Mouse (Mus musculus): Measurements from ENCODE around the gene Sytl1. TPM values are rescaled to one million over a fixed set of nuclear protein-coding genes. Genes with fewer than 3 reads are reported as not detected.

The Sytl1 gene
- polyA plus RNA-seq, 1 experiment from 2014 or later, result 1.6 TPM

DNA sequence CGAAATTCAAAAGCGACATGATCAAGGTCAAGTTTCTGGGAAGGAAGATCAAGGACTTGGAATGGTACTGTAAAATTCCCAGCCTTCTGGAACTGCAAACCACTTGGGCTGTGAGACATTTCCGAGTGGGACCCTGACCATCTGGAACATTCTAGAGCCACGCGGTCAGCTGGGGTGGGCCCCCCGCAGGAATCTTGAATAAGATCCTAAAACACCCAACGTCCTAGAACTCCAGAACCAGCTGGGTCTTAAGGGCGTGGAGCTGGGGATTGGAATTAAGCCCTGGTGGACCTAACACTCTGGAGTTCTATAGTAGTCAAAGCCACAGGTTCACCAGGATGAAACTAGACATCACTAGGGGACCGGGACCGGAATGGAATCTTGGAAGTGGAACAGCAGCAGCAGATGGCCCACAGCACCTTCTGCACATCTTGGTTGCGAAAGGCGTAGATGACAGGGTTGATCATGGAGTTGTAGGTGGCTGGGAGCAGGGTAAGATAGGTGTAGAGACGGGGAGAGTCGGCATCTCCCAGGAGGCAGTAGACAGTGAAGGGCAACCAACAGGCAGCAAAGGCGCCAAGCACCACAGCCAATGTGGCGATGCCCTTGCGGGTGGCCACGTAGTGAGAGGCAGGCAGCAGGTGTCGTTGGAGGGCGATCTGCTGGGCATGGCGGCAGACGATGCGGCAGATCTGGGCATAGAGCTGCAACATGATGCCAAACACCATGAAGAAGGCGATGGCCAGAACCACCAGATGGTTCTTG is 52.7 kb downstream of the Sytl1 start:
- Histone ChIP-seq H3K4me2 (replicated peaks; ENCODE audit: low read depth) (no peak overlapping the region), H3K36me3 (ENCODE audit: control insufficient read depth, insufficient read depth) (no peaks in the 10 kb centered on the region), H3K9me3 (ENCODE audit: control insufficient read depth) (no peaks in the 10 kb centered on the region), H3K9ac (ENCODE audit: low read depth, low read length) (no peak overlapping the region), H3K4me1 (replicated peaks; ENCODE audit: control insufficient read depth, insufficient read depth, low read length) (peaks cover 9% of the 10 kb centered on the region), H3K27ac (ENCODE audit: low read depth, low read length) (no peak overlapping the region), H3K27me3 (replicated peaks; ENCODE audit: control insufficient read depth, insufficient read depth, low read length) (peaks cover 23% of the 10 kb centered on the region), H3K4me3 (ENCODE audit: low read depth, low read length) (no peak overlapping the region)
- WGBS, result 91% methylated on average over 24 of the region's 24 CpGs
- TF ChIP-seq CTCF (IDR thresholded peaks at IDR 0.05; ENCODE audit: low read depth), result no peak
- ATAC-seq, result no peak

GRCm38 (mm10) chr4:133209366-133209765 is 53.5 kb downstream of the Sytl1 start:
- 5% methylated on average over 11 of the region's 11 CpGs for WGBS
- Histone ChIP-seq H3K27ac (ENCODE audit: low read depth, low read length) (no peak overlapping the region), H3K4me2 (replicated peaks; ENCODE audit: low read depth) (no peak overlapping the region), H3K9me3 (ENCODE audit: control insufficient read depth) (no peaks in the 10 kb centered on the region), H3K36me3 (ENCODE audit: control insufficient read depth, insufficient read depth) (no peaks in the 10 kb centered on the region), H3K9ac (ENCODE audit: low read depth, low read length) (no peak overlapping the region), H3K4me3 (ENCODE audit: low read depth, low read length) (no peak overlapping the region), H3K27me3 (replicated peaks; ENCODE audit: control insufficient read depth, insufficient read depth, low read length) (peaks cover 23% of the 10 kb centered on the region), H3K4me1 (replicated peaks; ENCODE audit: control insufficient read depth, insufficient read depth, low read length) (peaks cover 9% of the 10 kb centered on the region)
- ATAC-seq, result no peak
- TF ChIP-seq CTCF (IDR thresholded peaks at IDR 0.05; ENCODE audit: low read depth), result peak; percentile 89

- 44% methylated on average over 7 of the region's 7 CpGs for WGBS
- Histone ChIP-seq H3K36me3 (ENCODE audit: control insufficient read depth, insufficient read depth) (no peaks in the 10 kb centered on the region), H3K4me3 (ENCODE audit: low read depth, low read length) (no peak overlapping the region), H3K27ac (ENCODE audit: low read depth, low read length) (no peak overlapping the region), H3K4me1 (replicated peaks; ENCODE audit: control insufficient read depth, insufficient read depth, low read length) (peaks cover 10% of the 10 kb centered on the region), H3K9ac (ENCODE audit: low read depth, low read length) (no peak overlapping the region), H3K9me3 (ENCODE audit: control insufficient read depth) (no peaks in the 10 kb centered on the region), H3K4me2 (replicated peaks; ENCODE audit: low read depth) (no peak overlapping the region), H3K27me3 (replicated peaks; ENCODE audit: control insufficient read depth, insufficient read depth, low read length) (no peaks in the 10 kb centered on the region)
- no peak for ATAC-seq
- TF ChIP-seq CTCF (IDR thresholded peaks at IDR 0.05; ENCODE audit: low read depth), result no peak
Observed at GRCm38 (mm10) chr4:133204379-133204778, 58.5 kb downstream of the Sytl1 start.

DNA sequence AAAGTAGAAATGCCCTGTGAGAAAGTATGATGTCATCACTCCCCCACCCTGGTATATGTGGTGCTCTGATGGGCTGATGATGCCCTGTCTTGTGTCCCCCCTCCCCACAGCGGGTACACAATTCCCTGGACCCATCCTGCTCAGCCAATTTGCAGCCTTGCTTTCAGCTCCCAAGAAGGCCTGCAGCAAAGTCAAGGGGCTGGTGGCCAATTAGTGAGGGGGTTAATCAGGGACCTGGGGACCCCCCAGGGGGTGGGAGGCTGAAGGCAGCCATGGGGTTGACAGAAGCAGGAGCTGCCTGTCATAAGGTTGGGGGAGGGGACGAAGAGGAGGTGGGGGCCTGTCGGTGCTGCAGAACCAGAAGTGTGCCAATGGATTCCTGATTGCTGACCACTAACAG is 59.3 kb downstream of the Sytl1 start:
- no peak overlapping the region for H3K27ac ChIP-seq (ENCODE audit: low read depth, low read length)
- no peak for ATAC-seq
- H3K27me3 ChIP-seq (replicated peaks; ENCODE audit: control insufficient read depth, insufficient read depth, low read length), result no peaks in the 10 kb centered on the region
- H3K4me3 ChIP-seq (ENCODE audit: low read depth, low read length), result no peak overlapping the region
- WGBS, result 75% methylated on average over 3 of the region's 3 CpGs
- no peak overlapping the region for H3K4me2 ChIP-seq (replicated peaks; ENCODE audit: low read depth)
- no peaks in the 10 kb centered on the region for H3K9me3 ChIP-seq (ENCODE audit: control insufficient read depth)
- no peak for TF ChIP-seq CTCF (IDR thresholded peaks at IDR 0.05; ENCODE audit: low read depth)
- H3K4me1 ChIP-seq (replicated peaks; ENCODE audit: control insufficient read depth, insufficient read depth, low read length), result peaks cover 10% of the 10 kb centered on the region
- no peaks in the 10 kb centered on the region for H3K36me3 ChIP-seq (ENCODE audit: control insufficient read depth, insufficient read depth)
- no peak overlapping the region for H3K9ac ChIP-seq (ENCODE audit: low read depth, low read length)

Other genes with a start within 250 kb of the Sytl1 start
- gene Wasf2, start 132.6 kb downstream of the Sytl1 start, polyA plus RNA-seq (2015; fragmentation: Nextera tagmentation; extraction: Ambion mirVana), result 64.6 and 68.4 TPM in 2 replicates
- gene Cd164l2, start 51.0 kb downstream of the Sytl1 start, polyA plus RNA-seq (2015; fragmentation: Nextera tagmentation; extraction: Ambion mirVana), result 0.58 and 0.94 TPM in 2 replicates
- 0.05 TPM in 1 of 2 replicates, not detected in the other for gene Gpr3, start 50.6 kb downstream of the Sytl1 start, polyA plus RNA-seq (2015; fragmentation: Nextera tagmentation; extraction: Ambion mirVana)
- 1.8 TPM in 2 replicates for gene Map3k6, start 22.3 kb downstream of the Sytl1 start, polyA plus RNA-seq (2015; fragmentation: Nextera tagmentation; extraction: Ambion mirVana)
- 52.1 and 52.8 TPM in 2 replicates for gene Tmem222, start 14.7 kb upstream of the Sytl1 start, polyA plus RNA-seq (2015; fragmentation: Nextera tagmentation; extraction: Ambion mirVana)
- gene Wdtc1, start 90.4 kb upstream of the Sytl1 start, polyA plus RNA-seq (2015; fragmentation: Nextera tagmentation; extraction: Ambion mirVana), result 7.2 and 8.2 TPM in 2 replicates
- 5.7 and 6.1 TPM in 2 replicates for gene Slc9a1, start 106.6 kb upstream of the Sytl1 start, polyA plus RNA-seq (2015; fragmentation: Nextera tagmentation; extraction: Ambion mirVana)
- gene Tent5b, start 217.0 kb upstream of the Sytl1 start, polyA plus RNA-seq (2015; fragmentation: Nextera tagmentation; extraction: Ambion mirVana), result 1.3 and 1.8 TPM in 2 replicates
- 2.5 and 2.9 TPM in 2 replicates for gene Trnp1, start 235.4 kb upstream of the Sytl1 start, polyA plus RNA-seq (2015; fragmentation: Nextera tagmentation; extraction: Ambion mirVana)

Measured in intestine, postnatal 0 days (tissue).